Mouse (Mus musculus) kidney, embryonic 14.5 days (tissue): ENCODE results near the gene Tmem43. TPM values are rescaled to one million over a fixed set of nuclear protein-coding genes. Genes with fewer than 3 reads are reported as not detected.

ENCODE experiments used
- ATAC-seq: fragments of 200-750 bp; cut with Nextera tagmentation; 2 replicates; pipeline ENCODE4 v1.8.0; 2017; ENCODE audit warnings: moderate number of reproducible peaks, mild to moderate bottlenecking, moderate TSS enrichment, moderate library complexity; ENCODE audit not compliant: low FRiP score, low TSS enrichment
- H3K27ac ChIP-seq: fragments of 300-500 bp; sonication (generic); 2 replicates; pipeline ENCODE4 v1.5.1; 2014; ENCODE audit warnings: low read depth, mild to moderate bottlenecking, low read length, moderate library complexity, mixed read lengths
- H3K27me3 ChIP-seq: fragments of 300-500 bp; sonication (generic); 2 replicates; pipeline ENCODE4 v1.6.1; 2014; ENCODE audit warnings: mild to moderate bottlenecking, low read length; ENCODE audit not compliant: control insufficient read depth, insufficient read depth
- H3K36me3 ChIP-seq: fragments of 300-500 bp; sonication (generic); 2 replicates; pipeline ENCODE4 v1.6.1; 2014; ENCODE audit warnings: low read length, mixed read lengths; ENCODE audit not compliant: control insufficient read depth, insufficient read depth
- H3K4me1 ChIP-seq: fragments of 300-500 bp; sonication (generic); 2 replicates; pipeline ENCODE4 v1.6.1; 2014; ENCODE audit warnings: low read length, mixed read lengths; ENCODE audit not compliant: control insufficient read depth, insufficient read depth
- H3K4me2 ChIP-seq: fragments of 300-500 bp; sonication (generic); replicated peaks from 2 replicates; pipeline ENCODE4 v1.6.1; 2014; ENCODE audit warnings: low read depth, mild to moderate bottlenecking, low read length
- H3K4me3 ChIP-seq: fragments of 300-500 bp; sonication (generic); 2 replicates; pipeline ENCODE4 v1.5.1; 2014; ENCODE audit warnings: mild to moderate bottlenecking, low read length
- H3K9ac ChIP-seq: fragments of 300-500 bp; sonication (generic); 2 replicates; pipeline ENCODE4 v1.6.1; 2014; ENCODE audit warnings: low read depth, mild to moderate bottlenecking, low read length, moderate library complexity
- H3K9me3 ChIP-seq: fragments of 300-500 bp; sonication (generic); 2 replicates; pipeline ENCODE4 v1.6.1; 2016; ENCODE audit warnings: low read length; ENCODE audit not compliant: control insufficient read depth
- WGBS: fragments of 180-500 bp; shearing (Covaris S2); extraction: QIAGEN DNeasy Blood & Tissue Kit; methylation state at CpG from one replicate; pipeline ENCODE4 v1.1.7; 2014; 5-methylcytosine and 5-hydroxymethylcytosine counted together
- polyA plus RNA-seq: library from polyadenylated mRNA; unstranded; fragments of >200 nt; fragmentation: Nextera tagmentation; extraction: Ambion mirVana; gene quantifications from 2 replicates; pipeline ENCODE4 v1.2.1, GENCODE M21; 2014

Tmem43 gene
- polyA plus RNA-seq, result 31.1 and 47.9 TPM in 2 replicates

DNA sequence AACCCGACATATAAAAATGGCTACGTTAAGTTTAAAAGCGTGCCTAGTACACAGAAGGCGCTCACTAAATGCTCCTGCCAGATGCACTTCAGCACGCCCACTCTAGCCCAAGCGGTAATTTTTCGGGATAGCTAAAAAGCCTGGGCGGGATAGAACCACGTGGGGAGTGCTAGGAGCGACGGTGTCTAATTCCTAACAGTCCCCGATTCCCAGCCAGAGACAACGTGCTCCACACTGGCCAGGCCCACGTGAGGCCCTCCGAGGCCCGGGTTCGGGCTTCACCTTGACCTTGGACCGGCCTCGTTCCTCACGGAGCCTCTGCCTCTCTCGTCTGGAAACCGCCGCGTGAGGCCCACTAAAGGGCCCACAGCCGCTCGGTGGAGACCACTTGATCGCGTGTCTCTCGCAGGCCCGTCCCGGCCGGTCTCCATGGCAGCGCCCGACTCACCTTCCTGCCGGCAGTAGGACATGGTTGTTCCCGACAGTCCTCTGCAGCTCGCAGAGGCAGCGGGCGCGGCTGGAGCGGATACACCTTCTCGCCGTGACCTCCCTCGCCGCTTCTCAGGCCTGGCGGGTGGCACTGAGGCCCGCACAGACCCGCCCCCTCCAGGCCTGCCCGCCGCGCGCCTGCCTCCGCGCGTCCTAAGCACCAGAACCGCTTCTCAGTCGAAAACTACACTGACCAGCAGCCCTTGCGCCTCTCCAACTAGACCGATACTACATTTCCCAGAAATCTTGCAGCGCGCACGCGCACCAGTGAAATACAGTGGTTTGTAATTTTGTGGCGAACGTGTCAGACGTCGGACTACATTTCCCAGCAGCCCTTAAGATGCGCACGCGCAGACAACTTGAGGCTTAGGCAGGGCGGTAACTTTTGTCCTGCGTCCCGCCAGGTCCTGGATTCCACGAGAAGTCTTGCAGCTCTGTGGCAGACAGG lies at the start of gene Tmem43, which contains the start of gene Chchd4:
TSS of gene Tmem43 (plus strand) at position 836 of the 937 bp plus-strand sequence.
TSS of gene Chchd4 (minus strand) at position 679 of the 937 bp plus-strand sequence.
- WGBS, result under 1% methylated on average over 74 of the region's 74 CpGs
- no peaks in the 10 kb centered on the region for H3K9me3 ChIP-seq
- peak within 1 kb of the TSS; percentile 78 for H3K4me2 ChIP-seq
- peak within 1 kb of the TSS; percentile 86 for H3K4me3 ChIP-seq
- peaks cover 13% of the 10 kb centered on the region for H3K4me1 ChIP-seq
- ATAC-seq, result peak; percentile 97
- peak within 1 kb of the TSS; percentile 80 for H3K9ac ChIP-seq
- no peaks in the 10 kb centered on the region for H3K27me3 ChIP-seq
- H3K36me3 ChIP-seq, result peaks cover 15% of the 10 kb centered on the region; the same call in 1 of the 2 replicates
- peak within 1 kb of the TSS; percentile 63 for H3K27ac ChIP-seq

DNA sequence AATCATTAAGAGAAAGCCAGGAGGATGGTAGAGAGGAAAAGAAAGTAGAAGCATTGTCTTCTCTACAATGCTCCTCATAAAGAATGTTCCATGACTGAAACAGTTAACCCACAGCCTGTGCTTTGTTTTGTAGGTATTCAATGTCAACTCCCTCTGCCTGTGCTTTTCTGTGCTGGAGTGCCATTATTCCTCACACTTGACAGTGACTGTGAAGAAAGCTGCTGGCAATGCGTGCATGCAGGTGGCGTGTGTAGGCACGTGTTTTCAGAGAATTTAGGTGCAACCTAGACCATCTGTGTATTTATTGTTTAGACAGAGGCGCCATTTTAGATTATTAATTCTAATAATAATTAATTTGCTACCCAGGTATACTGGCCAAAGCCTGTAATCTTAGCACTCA lies 49.4 kb upstream of the Tmem43 start:
- Histone ChIP-seq H3K27ac (no peak overlapping the region), H3K36me3 (no peaks in the 10 kb centered on the region), H3K4me1 (no peaks in the 10 kb centered on the region), H3K9ac (no peak overlapping the region), H3K27me3 (no peaks in the 10 kb centered on the region), H3K4me3 (no peak overlapping the region), H3K9me3 (no peaks in the 10 kb centered on the region), H3K4me2 (no peak overlapping the region)
- no peak for ATAC-seq
- 53% methylated on average over 4 of the region's 4 CpGs for WGBS

DNA sequence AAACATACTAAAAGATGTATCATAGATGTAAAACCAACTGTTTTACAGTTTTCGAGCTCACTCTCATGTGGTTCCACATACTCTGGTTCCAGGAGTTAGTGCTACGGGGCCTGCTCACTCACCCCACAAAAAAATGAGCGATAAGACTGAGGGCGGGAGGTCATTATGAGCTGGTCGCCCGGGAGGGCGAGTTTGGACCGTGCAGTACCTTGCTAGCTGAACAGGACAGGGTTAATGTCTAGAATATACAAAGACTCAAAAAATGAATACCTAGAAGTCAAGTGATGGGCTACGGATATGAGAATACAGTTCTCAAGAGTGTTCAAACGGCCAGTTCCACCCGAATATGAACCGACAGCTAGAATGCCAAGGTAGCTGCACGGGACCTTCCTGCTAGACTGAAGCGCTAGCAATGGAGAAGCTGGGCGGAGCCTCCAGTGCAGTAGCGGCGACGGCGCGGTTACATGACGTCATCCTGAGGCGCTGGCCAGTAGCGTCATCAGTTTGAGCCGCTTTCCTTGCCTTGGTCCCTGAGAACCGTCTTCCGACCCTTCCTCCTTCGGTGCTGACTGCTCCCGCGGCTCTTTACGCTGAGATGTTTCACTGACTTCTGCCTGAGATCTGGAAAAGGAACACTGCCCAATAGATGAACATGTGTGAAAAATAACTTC lies 32.9 kb upstream of the Tmem43 start:
- H3K4me1 ChIP-seq, result no peaks in the 10 kb centered on the region
- ATAC-seq, result peak; percentile 96
- no peaks in the 10 kb centered on the region for H3K9me3 ChIP-seq
- peak overlapping the region; percentile 73 for H3K4me3 ChIP-seq
- H3K4me2 ChIP-seq, result peak overlapping the region; percentile 96
- no peaks in the 10 kb centered on the region for H3K36me3 ChIP-seq
- no peak overlapping the region; the same call in 1 of the 2 replicates for H3K27ac ChIP-seq
- 3% methylated on average over 30 of the region's 30 CpGs for WGBS
- H3K9ac ChIP-seq, result peak overlapping the region; percentile 72
- peaks cover 9% of the 10 kb centered on the region for H3K27me3 ChIP-seq

DNA sequence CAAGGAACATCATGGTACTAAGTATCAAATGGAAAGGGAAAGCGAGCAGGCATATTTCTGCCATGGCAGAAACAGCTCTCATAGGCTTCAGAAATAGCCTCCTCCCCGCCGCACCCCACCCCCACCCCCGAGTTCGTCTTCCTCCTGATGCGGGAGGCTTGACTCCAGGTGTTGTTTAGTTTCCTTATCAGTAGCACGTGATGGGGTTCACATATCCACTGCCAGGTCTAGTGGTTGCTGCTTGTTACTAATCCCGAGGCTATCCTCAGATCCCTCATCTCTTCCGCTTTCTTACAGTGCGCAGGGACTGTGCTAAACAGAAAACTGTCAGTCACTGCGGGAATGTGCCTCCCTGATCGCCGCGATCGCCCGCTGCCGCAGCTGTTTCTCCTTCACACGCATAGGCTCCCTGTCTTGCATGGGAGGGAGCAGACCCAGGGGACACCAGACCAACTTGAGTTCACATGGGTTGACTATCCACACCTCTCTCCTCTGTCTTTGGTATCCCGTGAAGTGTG lies 32.3 kb upstream of the Tmem43 start:
- no peaks in the 10 kb centered on the region for H3K9me3 ChIP-seq
- no peaks in the 10 kb centered on the region for H3K4me1 ChIP-seq
- peak overlapping the region; percentile 73 for H3K4me3 ChIP-seq
- peak overlapping the region; percentile 96 for H3K4me2 ChIP-seq
- WGBS, result 3% methylated on average over 19 of the region's 19 CpGs
- no peaks in the 10 kb centered on the region for H3K36me3 ChIP-seq
- peaks cover 9% of the 10 kb centered on the region for H3K27me3 ChIP-seq
- peak; percentile 40 for ATAC-seq
- peak overlapping the region; percentile 72 for H3K9ac ChIP-seq
- no peak overlapping the region; the same call in 1 of the 2 replicates for H3K27ac ChIP-seq

DNA sequence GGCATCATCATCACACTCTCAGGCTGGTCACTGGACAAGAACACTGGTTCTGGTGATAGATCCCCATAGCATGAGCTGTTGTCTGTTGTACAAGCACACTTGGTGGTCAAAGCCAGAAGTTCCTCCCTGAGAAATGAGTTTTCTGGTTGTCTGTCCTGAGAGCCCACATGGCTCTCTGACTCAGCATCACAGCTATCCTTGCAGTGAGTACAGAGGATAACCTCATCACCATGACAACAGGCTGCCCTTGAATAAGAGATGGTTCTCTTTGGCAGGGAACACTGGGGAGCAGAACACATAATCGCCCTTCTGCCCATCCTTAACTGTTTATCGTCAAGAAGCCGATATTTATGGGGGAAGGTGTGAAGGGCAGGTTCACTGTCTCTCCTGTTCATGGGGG lies 28.2 kb upstream of the Tmem43 start:
- no peaks in the 10 kb centered on the region for H3K36me3 ChIP-seq
- H3K27me3 ChIP-seq, result no peaks in the 10 kb centered on the region; the same call in 1 of the 2 replicates
- H3K27ac ChIP-seq, result no peak overlapping the region
- no peak overlapping the region for H3K4me3 ChIP-seq
- H3K9me3 ChIP-seq, result no peaks in the 10 kb centered on the region
- H3K4me2 ChIP-seq, result no peak overlapping the region
- ATAC-seq, result no peak
- 78% methylated on average over 3 of the region's 3 CpGs for WGBS
- no peak overlapping the region for H3K9ac ChIP-seq
- H3K4me1 ChIP-seq, result no peaks in the 10 kb centered on the region

DNA sequence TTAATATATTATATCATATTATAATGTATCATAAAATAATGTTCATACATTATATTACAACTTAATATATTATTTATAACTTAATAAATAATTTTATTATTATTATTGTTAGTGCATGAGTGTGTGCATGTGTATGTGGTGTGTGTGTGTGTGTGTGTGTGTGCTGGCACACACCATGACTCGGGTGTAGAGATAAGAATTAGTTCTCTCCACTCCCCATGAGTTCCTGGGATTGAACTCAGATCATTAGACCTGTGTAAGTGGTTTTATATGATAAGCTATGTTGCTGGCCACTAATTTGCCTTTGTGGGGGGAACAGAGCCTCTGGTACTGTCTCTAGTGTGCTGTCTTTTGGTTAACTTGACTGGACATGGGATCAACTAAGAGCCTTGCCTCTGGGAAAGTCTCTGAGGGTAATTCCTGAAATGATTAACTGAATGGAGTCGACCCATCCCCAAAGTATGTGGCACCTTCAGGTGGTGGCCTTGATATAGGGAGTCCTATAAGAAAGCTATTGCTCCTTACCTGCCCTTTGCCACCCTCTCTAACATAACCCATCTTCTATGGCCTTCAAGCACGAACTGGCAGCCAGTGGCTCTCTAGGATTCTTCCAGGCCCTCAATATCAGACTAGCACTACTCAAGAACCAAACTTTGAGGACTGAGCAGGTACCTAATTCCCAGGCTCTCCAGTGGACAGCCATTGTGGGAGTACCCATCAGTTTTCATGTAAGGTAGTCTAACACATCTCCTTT lies 23.9 kb upstream of the Tmem43 start:
- Histone ChIP-seq H3K4me1 (no peaks in the 10 kb centered on the region), H3K27me3 (no peaks in the 10 kb centered on the region; the same call in 1 of the 2 replicates), H3K36me3 (no peaks in the 10 kb centered on the region), H3K9me3 (no peaks in the 10 kb centered on the region), H3K4me2 (no peak overlapping the region), H3K4me3 (no peak overlapping the region), H3K9ac (no peak overlapping the region), H3K27ac (no peak overlapping the region)
- ATAC-seq, result no peak
- WGBS, result 57% methylated on average over 3 of the region's 3 CpGs

DNA sequence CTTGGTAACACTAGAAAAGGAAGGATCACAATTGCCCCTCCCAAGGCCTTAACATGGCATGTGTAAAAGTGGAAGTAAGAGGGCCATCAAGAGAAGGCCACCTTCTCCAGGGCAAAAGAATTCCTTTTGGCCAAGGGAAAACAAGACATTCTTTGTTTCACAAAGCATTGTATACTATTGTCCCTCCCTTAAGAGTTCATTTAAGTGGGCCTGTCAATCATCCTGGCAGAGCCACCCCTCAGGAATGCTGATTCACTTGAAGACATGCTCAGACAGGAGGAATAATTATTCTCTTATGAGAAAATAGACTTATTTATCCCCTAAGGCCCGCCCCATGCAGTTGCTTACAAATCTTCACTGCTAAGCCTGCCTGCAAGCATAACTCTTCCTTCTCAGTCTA lies 21.4 kb upstream of the Tmem43 start:
- Histone ChIP-seq H3K9ac (no peak overlapping the region), H3K27ac (no peak overlapping the region), H3K9me3 (no peaks in the 10 kb centered on the region), H3K4me1 (no peaks in the 10 kb centered on the region), H3K27me3 (no peaks in the 10 kb centered on the region; the same call in 1 of the 2 replicates), H3K4me3 (no peak overlapping the region), H3K4me2 (no peak overlapping the region), H3K36me3 (no peaks in the 10 kb centered on the region)
- WGBS, result 67% methylated on average over 1 of the region's 1 CpGs
- no peak for ATAC-seq

DNA sequence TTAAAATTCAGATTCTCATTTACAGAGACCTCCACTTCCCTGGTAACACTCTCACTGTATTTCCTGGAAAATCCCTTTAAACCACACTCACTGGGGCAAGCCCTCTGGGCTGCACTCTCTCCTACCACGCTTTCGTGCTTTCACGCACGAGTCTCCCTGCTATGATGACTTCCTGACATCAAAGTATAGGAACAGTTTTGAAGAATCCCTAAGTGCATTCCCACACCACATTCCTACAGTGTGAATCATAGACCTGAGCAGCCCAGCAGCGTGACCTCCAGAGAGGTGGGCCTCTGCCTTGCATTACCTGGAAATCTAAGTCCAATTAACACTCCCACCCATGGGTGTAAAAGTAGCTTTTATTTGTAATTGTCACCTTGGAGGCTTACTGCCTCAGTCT lies 19.0 kb upstream of the Tmem43 start:
- H3K4me1 ChIP-seq, result no peaks in the 10 kb centered on the region
- H3K4me2 ChIP-seq, result no peak overlapping the region
- no peak overlapping the region for H3K27ac ChIP-seq
- H3K27me3 ChIP-seq, result no peaks in the 10 kb centered on the region; the same call in 1 of the 2 replicates
- H3K9ac ChIP-seq, result no peak overlapping the region
- WGBS, result 44% methylated on average over 5 of the region's 5 CpGs
- ATAC-seq, result no peak
- H3K4me3 ChIP-seq, result no peak overlapping the region
- H3K9me3 ChIP-seq, result no peaks in the 10 kb centered on the region
- H3K36me3 ChIP-seq, result no peaks in the 10 kb centered on the region
